Mouse (Mus musculus) MEL (cell line): ENCODE data around the gene Hpse. TPM values are rescaled to one million over a fixed set of nuclear protein-coding genes. Genes with fewer than 3 reads are reported as not detected.

Source experiments
- DNase-seq: peaks from one replicate; pipeline ENCODE4 v3.0.0; 2011; ENCODE audit warnings: low read depth, low spot score
- H3K27ac ChIP-seq: 2 replicates; pipeline ENCODE4 v1.5.1; 2012; ENCODE audit warnings: low read depth, mild to moderate bottlenecking, control low read depth, low read length, moderate library complexity; ENCODE audit not compliant: control insufficient read depth
- H3K27me3 ChIP-seq, 2 experiments: fragments of 150-350 bp in 1 of 2; sonication (generic) in 1 of 2; 2 replicates each; pipeline ENCODE4 v1.6.1; 2012; ENCODE audit warnings: low read length in 2 of 2, mild to moderate bottlenecking in 2 of 2, improper control_type of control experiment in 1 of 2, moderate library complexity in 1 of 2; ENCODE audit not compliant: insufficient read depth in 2 of 2, control insufficient read depth in 1 of 2
- H3K36me3 ChIP-seq, 2 experiments: 2 replicates each; pipeline ENCODE4 v1.6.1; 2012 to 2014; ENCODE audit warnings: low read length in 2 of 2, improper control_type of control experiment in 1 of 2, inconsistent platforms in 1 of 2, mild to moderate bottlenecking in 1 of 2; ENCODE audit not compliant: insufficient read depth in 2 of 2, control insufficient read depth in 1 of 2
- H3K4me1 ChIP-seq, 2 experiments: fragments of 150-350 bp in 1 of 2; sonication (generic) in 1 of 2; 2 replicates each; pipeline ENCODE4 v1.6.1; 2012; ENCODE audit warnings: low read length in 2 of 2, improper control_type of control experiment in 1 of 2, mild to moderate bottlenecking in 1 of 2; ENCODE audit not compliant: insufficient read depth in 2 of 2, control insufficient read depth in 1 of 2
- H3K4me3 ChIP-seq, 2 experiments: fragments of 150-350 bp in 1 of 2; sonication (generic) in 1 of 2; 2 replicates each; pipeline ENCODE4 v1.5.1; 2012; ENCODE audit warnings: low read depth in 2 of 2, low read length in 2 of 2, mild to moderate bottlenecking in 2 of 2, moderate library complexity in 2 of 2, control low read depth in 1 of 2, improper control_type of control experiment in 1 of 2; ENCODE audit not compliant: control insufficient read depth in 1 of 2, insufficient read depth in 1 of 2
- H3K79me2 ChIP-seq: 2 replicates; pipeline ENCODE4 v1.6.1; 2012; ENCODE audit warnings: mild to moderate bottlenecking, low read length, moderate library complexity; ENCODE audit not compliant: control insufficient read depth, poor library complexity, insufficient read depth
- H3K9ac ChIP-seq: 2 replicates; pipeline ENCODE4 v1.6.1; 2012; ENCODE audit warnings: low read depth, mild to moderate bottlenecking, control low read depth, low read length, moderate library complexity; ENCODE audit not compliant: control insufficient read depth, poor library complexity, severe bottlenecking
- H3K9me3 ChIP-seq: fragments of 150-350 bp; sonication (generic); replicated peaks from 2 replicates; pipeline ENCODE4 v1.6.1; 2012; ENCODE audit warnings: mild to moderate bottlenecking, low read length, improper control_type of control experiment, moderate library complexity; ENCODE audit not compliant: insufficient read depth
- CTCF ChIP-seq, 3 experiments: IDR thresholded peaks in 2 of 3; conservative IDR thresholded peaks in 1 of 3; 2 replicates each; pipeline ENCODE4 v1.5.1; 2011 to 2012; ENCODE audit warnings: low read length in 3 of 3, low read depth in 2 of 3, mild to moderate bottlenecking in 2 of 3, improper control_type of control experiment in 1 of 3, inconsistent platforms in 1 of 3, mixed read lengths in 1 of 3, moderate library complexity in 1 of 3; ENCODE audit not compliant: control insufficient read depth in 1 of 3, insufficient read depth in 1 of 3, poor library complexity in 1 of 3, severe bottlenecking in 1 of 3
- E2F4 ChIP-seq: IDR thresholded peaks from 2 replicates; pipeline ENCODE4 v1.6.1; 2011; ENCODE audit warnings: low read depth, low read length, improper control_type of control experiment, borderline replicate concordance
- EP300 ChIP-seq, 2 experiments: IDR thresholded peaks; 2 replicates each; pipeline ENCODE4 v1.6.1; 2011; ENCODE audit warnings: improper control_type of control experiment in 2 of 2, low read length in 2 of 2, low read depth in 1 of 2, mild to moderate bottlenecking in 1 of 2
- ETS1 ChIP-seq: IDR thresholded peaks from 2 replicates; pipeline ENCODE4 v1.6.1; 2012; ENCODE audit warnings: low read depth, mild to moderate bottlenecking, inconsistent platforms, low read length, improper control_type of control experiment, moderate library complexity
- GATA1 ChIP-seq: IDR thresholded peaks from 2 replicates; pipeline ENCODE4 v1.6.1; 2011; ENCODE audit warnings: low read depth, low read length, improper control_type of control experiment
- HCFC1 ChIP-seq: IDR thresholded peaks from 2 replicates; pipeline ENCODE4 v1.6.1; 2012; ENCODE audit warnings: low read depth, mild to moderate bottlenecking, inconsistent platforms, low read length, improper control_type of control experiment, moderate library complexity
- MXI1 ChIP-seq: IDR thresholded peaks from 2 replicates; pipeline ENCODE4 v1.6.1; 2011; ENCODE audit warnings: mild to moderate bottlenecking, low read depth, low read length, improper control_type of control experiment
- MYB ChIP-seq: IDR thresholded peaks from 2 replicates; pipeline ENCODE4 v1.6.1; 2011; ENCODE audit warnings: mild to moderate bottlenecking, low read depth, low read length, improper control_type of control experiment
- MYC ChIP-seq: IDR thresholded peaks from 2 replicates; pipeline ENCODE4 v1.6.1; 2011; ENCODE audit warnings: low read depth, mild to moderate bottlenecking, low read length, improper control_type of control experiment, moderate library complexity
- NRF1 ChIP-seq: IDR thresholded peaks from 2 replicates; pipeline ENCODE4 v1.6.1; 2014; ENCODE audit warnings: low read depth, mild to moderate bottlenecking, inconsistent platforms, low read length, improper control_type of control experiment, moderate library complexity; ENCODE audit not compliant: poor library complexity, insufficient read depth, severe bottlenecking
- RAD21 ChIP-seq: IDR thresholded peaks from 2 replicates; pipeline ENCODE4 v1.6.1; 2011; ENCODE audit warnings: mild to moderate bottlenecking, low read depth, low read length, improper control_type of control experiment
- RCOR1 ChIP-seq: IDR thresholded peaks from 2 replicates; pipeline ENCODE4 v1.6.1; 2012; ENCODE audit warnings: low read depth, mild to moderate bottlenecking, inconsistent platforms, low read length, improper control_type of control experiment
- SMC3 ChIP-seq: IDR thresholded peaks from 2 replicates; pipeline ENCODE4 v1.6.1; 2011; ENCODE audit warnings: low read depth, low read length, improper control_type of control experiment
- TAL1 ChIP-seq: IDR thresholded peaks from 2 replicates; pipeline ENCODE4 v1.6.1; 2012; ENCODE audit warnings: mild to moderate bottlenecking, inconsistent platforms, low read length, moderate library complexity, mixed read lengths
- TCF12 ChIP-seq: IDR thresholded peaks from 2 replicates; pipeline ENCODE4 v1.6.1; 2014; ENCODE audit warnings: low read depth, mild to moderate bottlenecking, inconsistent platforms, low read length, improper control_type of control experiment, moderate library complexity
- USF1 ChIP-seq: IDR thresholded peaks from 2 replicates; pipeline ENCODE4 v1.6.1; 2014; ENCODE audit warnings: low read depth, mild to moderate bottlenecking, inconsistent platforms, low read length, improper control_type of control experiment, moderate library complexity
- ZC3H11A ChIP-seq: IDR thresholded peaks from 2 replicates; pipeline ENCODE4 v1.6.1; 2012; ENCODE audit warnings: low read depth, mild to moderate bottlenecking, inconsistent platforms, low read length, improper control_type of control experiment
- ZKSCAN1 ChIP-seq: IDR thresholded peaks from 2 replicates; pipeline ENCODE4 v1.6.1; 2012; ENCODE audit warnings: low read depth, mild to moderate bottlenecking, inconsistent platforms, low read length, improper control_type of control experiment, moderate library complexity
- ZNF384 ChIP-seq: IDR thresholded peaks from 2 replicates; pipeline ENCODE4 v1.6.1; 2012; ENCODE audit warnings: low read depth, mild to moderate bottlenecking, inconsistent platforms, low read length, improper control_type of control experiment
- polyA plus RNA-seq, 2 experiments: library from polyadenylated mRNA; stranded (reverse) in 1 of 2; unstranded in 1 of 2; fragments of >175 nt in 1 of 2; fragments of >200 nt in 1 of 2; gene quantifications; 2 replicates each; pipeline versions ENCODE4 v1.2.1 to v1.2.4; 2012; ENCODE audit warnings: low replicate concordance in 2 of 2, low read depth in 1 of 2; ENCODE audit not compliant: insufficient read length in 2 of 2, insufficient read depth in 1 of 2, missing spikeins in 1 of 2
- total RNA-seq: library from RNA; depleted of rRNA; stranded (reverse); fragments of 300-350 nt; gene quantifications from 2 replicates; pipeline ENCODE4 v1.2.3, GENCODE M21; 2012

Hpse gene
- total and polyA plus RNA-seq, 3 experiments, result 0.03 TPM; not detected in 2

- Histone ChIP-seq H3K79me2 (no peaks in the 10 kb centered on the region), H3K9ac (no peak overlapping the region), H3K4me1 (peaks cover 0 to 3% of the 10 kb centered on the region in 2 experiments; a peak in 1 of 4 replicates), H3K9me3 (no peaks in the 10 kb centered on the region), H3K27ac (no peak overlapping the region), H3K4me3 (no peak overlapping the region), H3K36me3 (peaks cover 0 to 2% of the 10 kb centered on the region in 2 experiments; a peak in 2 of 4 replicates), H3K27me3 (no peaks in the 10 kb centered on the region; a peak in 1 of 4 replicates)
- TF ChIP-seq MYB, result no peak
- no peak for TF ChIP-seq ZKSCAN1
- no peak for TF ChIP-seq USF1
- no peak for TF ChIP-seq RAD21
- no peak for DNase-seq
These were observed 2.8 kb downstream of the Hpse start for GRCm38 (mm10) chr5:100716762-100717161.

- no peak overlapping the region for H3K27ac ChIP-seq
- TF ChIP-seq RCOR1 (peak; percentile 46), CTCF (IDR thresholded peaks at IDR 0.05 in 2 of 3, conservative IDR thresholded peaks at IDR 0.05 in 1 of 3; ENCODE audit: control insufficient read depth in 1 of 3, insufficient read depth in 1 of 3, low read depth in 2 of 3, low read length in 3 of 3, poor library complexity in 1 of 3, severe bottlenecking in 1 of 3) (no peak), TCF12 (0 out of 2 replicates have a peak, but pooled peaks have one; percentile 11), HCFC1 (no peak), ZNF384 (no peak), E2F4 (no peak), GATA1 (peak; percentile 88), ZC3H11A (no peak), EP300 (IDR thresholded peaks at IDR 0.05; ENCODE audit: low read depth in 1 of 2, low read length in 2 of 2) (peak; percentile 32 to 77; a peak in 3 of 4 replicates)
- TF ChIP-seq, all 39 proteins: peak for 4
- peaks cover 0 to 9% of the 10 kb centered on the region in 2 experiments; a peak in 2 of 4 replicates for H3K36me3 ChIP-seq
These were observed 8.3 kb downstream of the Hpse start for GRCm38 (mm10) chr5:100711219-100711618.

GRCm38 (mm10) chr5:100710012-100710411, 9.5 kb downstream of the Hpse start:
- H3K9ac ChIP-seq, result no peak overlapping the region
- no peak overlapping the region for H3K4me3 ChIP-seq
- peaks cover 0 to 16% of the 10 kb centered on the region in 2 experiments; a peak in 2 of 4 replicates for H3K4me1 ChIP-seq
- no peak overlapping the region for H3K27ac ChIP-seq
- no peak for DNase-seq
- H3K36me3 ChIP-seq, result peaks cover 0 to 9% of the 10 kb centered on the region in 2 experiments; a peak in 2 of 4 replicates
- H3K9me3 ChIP-seq, result no peaks in the 10 kb centered on the region
- H3K27me3 ChIP-seq, result no peaks in the 10 kb centered on the region
- TF ChIP-seq ETS1 (0 out of 2 replicates have a peak, but pooled peaks have one; percentile 11), TAL1 (0 out of 2 replicates have a peak, but pooled peaks have one; percentile 30), SMC3 (no peak), E2F4 (no peak), MYC (no peak), NRF1 (no peak), HCFC1 (no peak), CTCF (IDR thresholded peaks at IDR 0.05 in 2 of 3, conservative IDR thresholded peaks at IDR 0.05 in 1 of 3; ENCODE audit: control insufficient read depth in 1 of 3, insufficient read depth in 1 of 3, low read depth in 2 of 3, low read length in 3 of 3, poor library complexity in 1 of 3, severe bottlenecking in 1 of 3) (no peak), MXI1 (no peak)
- TF ChIP-seq, all 39 proteins: peak for 2
- H3K79me2 ChIP-seq, result no peaks in the 10 kb centered on the region

More at GRCm38 (mm10) chr5:100711219-100711618, 8.3 kb downstream of the Hpse start:
- DNase-seq, result peak; percentile 80
- H3K9ac ChIP-seq, result no peak overlapping the region
- H3K9me3 ChIP-seq, result no peaks in the 10 kb centered on the region
- H3K79me2 ChIP-seq, result no peaks in the 10 kb centered on the region
- 0 out of 4 replicates have a peak overlapping the region, but pooled peaks of 1 of the 2 experiments have one; percentile 5 for H3K4me3 ChIP-seq
- peaks cover 0 to 16% of the 10 kb centered on the region in 2 experiments; a peak in 2 of 4 replicates for H3K4me1 ChIP-seq
- H3K27me3 ChIP-seq, result no peaks in the 10 kb centered on the region
